Mouse (Mus musculus) 3134 (cell line): ENCODE measurements around the gene Ttc41.

Experiments
- DNase-seq: peaks from one replicate; pipeline ENCODE4 v3.0.0-alpha.2; 2011; ENCODE audit warnings: low spot score; ENCODE audit not compliant: insufficient read length; ENCODE audit errors: extremely low read depth

Ttc41 gene

GRCm38 (mm10) chr10:86744306-86744705, 38.7 kb downstream of the Ttc41 start:
- no peak for DNase-seq

DNA sequence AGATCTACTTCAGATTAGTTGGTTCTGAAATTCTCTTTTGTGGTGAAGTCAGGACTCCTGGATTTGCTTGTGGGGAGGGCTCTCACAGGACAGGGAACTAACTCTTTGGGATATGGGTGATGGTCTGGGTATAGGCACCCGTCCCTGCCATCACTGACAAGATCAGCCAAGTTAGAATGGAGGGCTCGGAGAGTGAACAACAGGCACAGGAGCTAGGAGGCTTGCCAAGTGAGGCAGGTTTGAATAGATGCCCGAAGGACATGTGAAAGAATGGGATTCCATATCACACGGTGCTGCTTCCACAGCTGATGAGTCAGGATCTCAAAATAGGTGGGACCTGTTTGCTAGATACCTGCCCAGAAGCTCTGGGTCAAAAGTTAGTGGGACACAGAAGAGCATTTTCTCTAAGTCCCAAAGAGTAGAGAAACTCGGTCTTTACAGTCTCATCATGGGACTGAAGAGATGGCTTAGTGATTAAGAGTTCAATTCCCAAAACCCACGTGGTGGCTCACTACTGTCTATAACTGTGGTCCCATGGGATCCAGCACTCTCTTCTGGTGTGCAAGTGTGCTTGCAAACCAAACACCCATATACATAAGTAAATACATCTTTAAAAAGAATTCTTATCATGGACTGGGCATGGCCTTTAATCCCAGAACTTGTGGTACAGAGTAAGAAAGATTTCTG, 50.3 kb downstream of the Ttc41 start:
- DNase-seq, result no peak

GRCm38 (mm10) chr10:86757724-86758123, 52.1 kb downstream of the Ttc41 start:
- DNase-seq, result no peak

- DNase-seq, result no peak
Observed at GRCm38 (mm10) chr10:86758211-86758610, 52.6 kb downstream of the Ttc41 start.

- no peak for DNase-seq
Observed at GRCm38 (mm10) chr10:86761236-86761635, 55.6 kb downstream of the Ttc41 start.

GRCm38 (mm10) chr10:86761722-86762383, 56.2 kb downstream of the Ttc41 start:
- DNase-seq, result no peak

- no peak for DNase-seq
Observed at GRCm38 (mm10) chr10:86762384-86762730, 56.7 kb downstream of the Ttc41 start.

DNA sequence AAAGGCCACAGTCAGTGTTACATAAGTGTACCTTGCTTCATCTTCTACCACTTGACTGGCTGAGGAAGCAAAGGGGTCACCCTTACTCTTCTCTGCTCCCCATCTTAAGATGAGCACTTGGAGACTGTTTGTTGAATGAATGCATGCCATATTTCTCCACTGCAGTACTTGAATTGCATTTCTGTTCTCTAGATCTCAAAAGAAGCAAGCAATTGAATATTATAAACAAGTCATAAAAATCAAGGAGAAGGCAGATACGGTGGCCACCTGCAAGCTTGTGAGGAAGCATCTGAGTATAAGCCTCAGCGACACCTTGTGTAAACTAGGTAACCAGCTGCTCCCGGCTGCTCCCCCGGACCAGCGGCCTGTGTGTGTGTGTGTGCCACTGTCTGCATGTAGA, 58.1 kb downstream of the Ttc41 start, which contains the start of gene Gm49358:
Gm49358 (plus strand) TSS at position 301 of the 400 bp plus-strand sequence.
- DNase-seq, result no peak

DNA sequence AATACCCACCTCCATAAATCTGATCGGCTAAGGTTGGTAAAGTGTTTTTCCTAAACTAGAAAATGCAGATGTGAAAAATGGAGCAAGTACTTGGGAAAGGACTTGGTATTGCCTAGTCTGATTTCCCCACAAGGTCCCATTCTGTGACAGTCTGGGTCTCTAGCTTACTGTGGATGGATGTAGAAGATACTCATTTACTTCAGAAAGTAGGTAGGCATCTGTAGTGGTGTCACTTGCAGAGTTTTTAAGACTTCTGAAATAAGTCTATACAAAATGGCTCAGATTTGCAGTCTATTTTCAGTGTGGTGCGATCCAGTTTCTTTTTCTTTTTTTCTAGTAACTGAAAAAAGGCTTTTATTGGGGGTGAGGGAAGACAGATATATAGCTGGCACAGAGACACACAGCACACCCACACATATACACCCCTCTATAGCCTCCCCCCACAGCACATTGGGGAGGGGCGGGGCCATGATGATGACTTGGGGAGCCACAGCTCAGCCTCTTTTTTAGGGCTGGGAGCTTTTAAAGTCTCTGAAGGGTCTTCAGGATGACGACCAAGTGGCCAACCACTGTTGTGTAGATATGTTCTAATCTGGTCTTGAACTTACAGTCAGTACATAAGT, 59.8 kb downstream of the Ttc41 start:
- no peak for DNase-seq

DNA sequence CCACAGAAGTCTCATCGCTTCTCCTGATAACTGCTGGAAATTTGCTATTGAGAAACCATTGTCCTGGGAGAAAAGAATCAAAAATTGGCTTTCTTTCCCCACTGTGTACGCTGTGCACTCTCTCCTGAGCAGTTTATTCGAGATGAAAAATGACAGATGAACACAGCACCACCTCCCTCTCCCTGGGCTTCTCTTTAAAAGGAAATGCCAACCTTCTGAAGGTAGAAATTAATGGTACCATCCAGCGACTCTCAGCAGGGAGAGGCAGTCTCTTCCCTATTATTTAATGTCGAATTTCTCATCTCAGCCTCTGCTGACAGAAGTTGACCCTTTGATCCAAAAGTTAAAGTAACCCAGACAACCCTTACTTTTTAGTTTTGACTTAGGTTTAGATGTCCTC, 63.6 kb downstream of the Ttc41 start:
- DNase-seq, result no peak

DNA sequence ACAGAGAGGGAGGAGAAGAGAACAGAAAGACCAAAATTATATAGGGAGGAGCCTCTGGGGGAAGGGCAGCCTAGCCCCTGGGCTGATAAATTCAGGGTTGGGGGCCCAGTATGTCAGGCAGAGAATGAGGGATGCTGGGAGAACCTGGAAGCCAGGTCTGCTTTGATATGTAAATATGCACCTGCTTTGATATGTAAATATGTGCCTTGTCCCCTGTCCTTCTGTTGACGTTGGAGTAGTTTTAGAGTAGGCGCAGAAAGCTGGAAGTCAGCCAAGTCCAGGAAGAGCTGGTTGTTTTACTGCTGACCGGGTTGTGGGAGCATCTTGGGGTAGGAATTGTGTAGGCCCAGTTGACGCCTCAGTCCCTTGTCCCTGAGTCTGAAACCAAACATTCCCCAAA, 64.2 kb downstream of the Ttc41 start:
- no peak for DNase-seq

DNA sequence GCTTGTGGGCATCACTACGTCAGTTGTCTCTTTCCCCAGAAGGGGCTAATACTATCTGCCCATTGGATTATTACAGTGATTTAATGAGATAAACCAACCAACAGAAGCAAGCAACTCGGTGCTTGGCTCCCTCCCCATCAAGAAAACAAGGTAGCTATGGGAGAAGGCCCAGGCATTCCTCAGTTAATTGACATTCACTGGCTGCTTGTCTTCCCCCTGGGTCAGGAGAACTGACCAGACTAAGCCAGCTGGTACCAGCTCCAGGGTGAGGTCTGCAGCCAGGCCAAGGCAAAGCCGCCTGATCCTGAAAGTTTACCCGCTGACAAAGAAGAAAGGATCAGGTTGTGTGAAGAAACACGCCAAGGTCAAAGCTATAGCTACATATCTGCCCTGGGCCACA, 66.1 kb downstream of the Ttc41 start:
- DNase-seq, result no peak

- peak; percentile 64 for DNase-seq
Observed at GRCm38 (mm10) chr10:86772231-86772631, 66.6 kb downstream of the Ttc41 start.

GRCm38 (mm10) chr10:86773360-86773759, 67.7 kb downstream of the Ttc41 start:
- DNase-seq, result no peak

- no peak for DNase-seq
Observed at GRCm38 (mm10) chr10:86776281-86776680, 70.7 kb downstream of the Ttc41 start.

- no peak for DNase-seq
Observed at GRCm38 (mm10) chr10:86777614-86778319, 72.2 kb downstream of the Ttc41 start.

DNA sequence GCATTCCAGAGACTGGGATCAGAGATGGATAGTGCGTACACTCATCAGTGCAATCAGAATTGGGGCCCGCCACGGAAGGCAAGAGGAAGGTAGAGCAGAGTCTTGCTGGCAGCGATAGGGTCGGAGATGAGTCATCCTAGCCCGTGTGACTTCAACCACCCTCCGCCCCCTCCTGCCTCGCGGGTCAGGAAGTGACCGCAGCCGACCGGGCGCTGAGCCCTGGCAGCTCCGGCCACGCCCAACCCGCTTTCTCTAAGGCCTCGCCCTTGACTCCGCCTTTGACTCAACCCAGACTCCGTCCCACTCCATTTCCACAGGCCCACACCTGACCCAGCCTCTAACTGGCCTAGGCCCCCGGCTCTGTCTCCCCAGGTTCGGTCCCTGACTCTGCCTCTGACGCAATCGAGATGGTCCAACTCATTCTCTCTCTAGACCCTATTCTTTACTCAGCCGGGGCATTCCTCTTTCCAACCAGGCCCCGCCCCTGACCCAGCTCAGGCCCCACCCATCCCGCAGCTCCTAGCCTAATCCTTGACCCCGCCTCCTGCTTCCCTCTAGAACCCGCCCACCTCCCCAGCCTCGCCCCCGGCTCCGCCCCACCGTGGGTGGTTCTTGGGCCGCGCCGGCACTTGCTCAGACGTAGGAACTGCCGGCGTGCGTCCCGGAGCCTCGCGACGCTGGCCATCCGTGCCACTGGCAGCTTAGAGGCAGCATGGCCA, 72.9 kb downstream of the Ttc41 start, which contains the start of gene Nt5dc3:
Nt5dc3 (plus strand) TSS at position 608 of the 719 bp plus-strand sequence.
- DNase-seq, result peak; percentile 99

GRCm38 (mm10) chr10:86779117-86779755, 73.6 kb downstream of the Ttc41 start:
- DNase-seq, result peak; percentile 79

DNA sequence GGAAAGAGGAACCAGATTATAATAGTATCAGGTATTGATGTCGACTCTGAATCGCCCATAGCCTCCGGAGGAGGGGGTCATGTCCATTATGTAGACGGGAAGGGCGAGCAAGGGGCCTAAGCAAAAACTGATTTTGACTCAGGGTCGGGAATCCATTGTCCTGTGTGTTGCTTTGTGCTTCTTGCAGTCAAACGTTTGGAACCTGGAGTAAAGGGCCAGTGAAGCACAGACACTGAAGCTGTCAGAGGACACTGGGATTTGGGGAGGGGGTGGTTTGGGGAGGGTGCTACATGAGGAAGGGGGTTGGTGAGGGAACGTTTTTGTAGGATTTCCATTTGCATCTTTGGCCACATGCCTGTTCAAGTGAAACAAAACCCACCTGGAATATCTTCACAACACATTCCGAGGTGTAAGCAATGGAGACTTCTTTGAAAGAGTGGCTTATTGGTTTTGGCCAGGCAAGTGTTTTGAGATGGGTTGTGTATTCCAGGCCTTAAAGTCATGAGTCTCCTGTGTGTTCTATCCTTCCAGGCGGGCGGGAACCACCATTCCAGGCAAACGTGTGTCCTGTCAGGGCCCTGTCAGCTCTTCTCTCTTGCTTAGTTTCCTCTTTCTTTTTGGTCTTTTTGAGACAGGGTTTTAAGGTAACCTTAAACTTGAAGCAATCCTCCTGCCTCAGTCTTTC, 74.3 kb downstream of the Ttc41 start:
- no peak for DNase-seq

DNA sequence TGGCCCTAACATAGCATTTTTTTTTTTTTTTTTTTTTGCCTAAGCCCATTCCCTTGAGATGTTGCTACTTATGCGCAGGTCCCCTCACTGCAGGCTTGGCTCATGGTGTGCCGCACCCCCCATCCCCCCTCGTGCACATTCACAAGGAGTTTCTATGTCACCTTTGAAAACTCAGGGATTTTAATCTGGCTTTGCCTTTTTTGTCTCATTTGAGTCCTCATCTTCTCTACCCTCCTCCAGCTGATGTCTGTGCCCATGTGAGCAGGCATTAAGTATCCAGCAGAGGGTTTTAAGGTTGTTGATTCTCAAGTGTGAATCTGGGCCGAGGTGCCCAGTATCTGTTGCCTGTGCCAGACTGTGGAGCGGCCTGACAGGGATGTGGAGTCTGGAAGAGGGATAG, 76.0 kb downstream of the Ttc41 start:
- no peak for DNase-seq
